Mouse (Mus musculus) adrenal gland, postnatal 14 days (tissue): ENCODE data around the gene Anp32e. TPM values are rescaled to one million over a fixed set of nuclear protein-coding genes. Genes with fewer than 3 reads are reported as not detected.
"Not testable (repeated sequence)": the region's sequence is repeated elsewhere in the genome, so short reads cannot be mapped to it uniquely, and the experiment has no call there.

Source experiments
- DNase-seq: peaks from one replicate; pipeline ENCODE4 v3.0.0; 2021; ENCODE audit warnings: mixed read lengths
- total RNA-seq: library from RNA; stranded (reverse); gene quantifications from 2 replicates; pipeline ENCODE4 v1.2.3, GENCODE M21; 2021

The Anp32e gene
- total RNA-seq, 1 experiment from 2014 or later = 94.6 TPM

DNA sequence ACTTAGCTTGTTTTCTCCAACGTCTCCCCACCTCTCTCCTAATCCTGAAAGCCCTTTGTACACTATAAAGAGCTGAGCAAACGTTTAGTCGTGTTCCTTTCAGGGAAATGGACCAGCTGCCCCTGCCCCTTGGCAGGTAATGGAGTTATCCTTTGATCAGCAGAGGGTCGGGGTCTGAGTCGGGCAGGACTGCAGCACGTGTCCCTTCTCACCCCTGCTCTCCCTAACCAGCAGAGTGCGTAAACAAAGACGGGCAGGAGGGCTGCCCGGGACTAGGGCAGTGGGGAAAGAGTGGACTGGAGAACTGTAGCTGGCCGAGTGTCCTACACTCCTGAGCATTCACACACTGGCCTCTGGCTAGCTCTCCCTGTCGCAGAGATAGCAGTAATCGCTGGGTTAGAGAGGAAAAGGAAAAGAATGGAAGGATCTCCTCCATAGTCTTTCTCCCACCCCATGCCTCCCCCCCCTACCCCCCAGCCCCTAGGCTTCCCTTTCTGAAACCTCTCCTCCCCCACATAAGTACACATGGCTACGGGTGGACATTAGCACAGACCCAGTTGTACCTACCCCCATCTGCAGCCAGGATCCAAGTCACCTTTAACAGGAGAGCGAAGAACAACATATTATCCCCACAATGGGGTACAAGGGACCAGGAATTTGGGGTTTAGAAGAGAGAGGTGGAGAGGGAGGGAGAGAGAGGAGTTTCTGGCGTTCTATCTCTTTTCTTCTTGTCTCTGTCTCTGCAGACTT lies 25.1 kb upstream of the Anp32e start:
- DNase-seq = peak; percentile 25

- no peak for DNase-seq
Measured at GRCm38 (mm10) chr3:95904568-95904967, 24.5 kb upstream of the Anp32e start, which contains the start of gene Car14. Car14 (minus strand) TSS chr3:95904691.

DNA sequence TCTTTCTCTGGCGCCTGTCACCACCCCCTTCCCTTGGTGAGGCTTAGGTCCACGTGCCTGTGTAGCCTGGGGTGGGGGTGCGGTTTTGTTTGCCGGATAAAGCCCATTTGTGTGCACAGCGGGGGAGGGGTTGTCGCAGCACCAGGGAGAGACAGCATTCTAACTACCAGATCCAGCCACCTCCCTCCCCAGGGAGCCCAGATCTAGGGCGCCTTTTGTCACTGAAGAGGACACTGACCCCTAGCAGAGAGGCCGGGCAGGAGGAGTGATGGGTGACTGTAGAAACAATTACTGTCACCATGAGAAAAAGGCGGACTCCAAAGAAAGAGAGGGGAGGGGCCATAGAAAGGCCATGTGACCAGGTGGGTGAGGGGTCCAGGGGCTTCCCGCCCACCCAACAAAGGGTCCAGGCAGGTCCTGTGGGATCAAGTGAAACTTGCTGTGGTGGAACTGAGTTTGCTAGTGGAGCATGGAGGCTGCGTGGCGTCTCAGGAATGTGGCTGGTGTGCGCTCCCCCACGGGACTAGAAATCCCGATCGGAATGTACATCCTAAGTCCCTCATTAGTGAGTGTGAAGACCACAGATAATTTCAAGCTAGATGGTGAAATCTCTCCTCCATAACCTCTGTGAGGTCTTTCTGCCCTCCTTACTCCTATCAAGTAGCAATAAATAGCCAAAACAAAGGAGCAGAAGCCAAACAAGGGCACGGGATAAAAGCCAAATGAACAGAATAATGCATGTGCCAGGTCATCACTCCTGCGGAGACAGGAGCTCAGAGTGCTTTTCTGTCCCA lies 23.7 kb upstream of the Anp32e start:
- peak; percentile 47 for DNase-seq

GRCm38 (mm10) chr3:95905940-95906492 lies 23.0 kb upstream of the Anp32e start:
- peak; percentile 73 for DNase-seq

DNA sequence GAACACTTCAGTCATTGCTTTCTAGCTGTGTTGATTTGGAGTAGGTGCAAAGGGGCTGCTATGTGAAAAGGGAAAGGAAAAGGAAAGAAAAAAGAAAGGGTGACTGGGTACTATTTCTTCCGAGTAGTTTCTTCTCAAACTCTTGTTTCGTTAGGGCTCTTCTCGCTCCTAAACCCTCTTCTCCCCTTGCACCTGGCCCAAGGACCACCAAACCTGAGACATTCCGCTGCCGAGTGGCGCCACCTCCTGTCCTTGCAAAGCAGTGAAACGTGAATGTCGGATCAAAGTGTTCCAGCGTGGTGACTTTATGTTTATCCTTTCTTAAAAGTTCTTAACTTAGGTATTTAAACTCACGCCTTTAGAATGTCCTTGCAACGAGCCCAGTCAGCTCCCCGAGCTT lies 22.2 kb upstream of the Anp32e start:
- DNase-seq = peak; percentile 66

DNA sequence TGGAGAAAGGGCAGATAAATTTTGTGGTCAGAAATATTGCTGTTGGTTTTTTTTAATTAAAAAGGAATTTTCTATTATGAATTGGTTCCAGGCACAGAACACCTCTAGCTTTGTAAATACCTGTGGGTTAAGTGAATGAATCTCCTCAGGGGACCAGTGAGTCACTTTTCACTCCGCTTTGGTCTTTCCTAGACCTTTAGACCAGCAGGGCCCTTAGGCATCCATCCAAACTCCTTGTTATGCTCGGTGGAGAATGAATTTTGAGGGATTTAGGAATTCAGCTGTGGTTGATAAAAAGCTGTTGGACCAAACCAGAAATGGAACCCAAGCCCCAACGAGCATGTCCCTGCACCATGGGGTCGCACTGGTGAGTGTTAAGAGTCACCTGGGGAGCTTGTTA lies 21.4 kb upstream of the Anp32e start:
- DNase-seq = no peak

DNA sequence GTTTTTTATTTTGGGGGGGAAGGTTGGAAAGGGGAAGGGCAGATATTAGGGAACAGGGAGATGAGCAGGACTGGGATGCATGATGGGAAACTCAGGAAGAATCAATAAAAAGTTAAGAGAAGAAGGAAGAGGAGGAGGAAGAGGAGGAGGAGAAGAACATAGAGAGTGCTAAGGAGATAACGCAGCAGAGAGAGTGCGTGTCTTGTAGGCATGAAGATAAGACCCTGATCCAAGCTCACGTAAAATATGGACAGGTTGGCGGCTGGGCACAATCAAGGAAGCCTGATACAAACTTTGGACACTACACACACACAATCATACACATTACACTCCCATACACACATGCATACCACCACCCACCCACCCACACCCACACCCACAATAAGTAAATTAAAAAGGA lies 14.3 kb upstream of the Anp32e start:
- DNase-seq = no peak

DNA sequence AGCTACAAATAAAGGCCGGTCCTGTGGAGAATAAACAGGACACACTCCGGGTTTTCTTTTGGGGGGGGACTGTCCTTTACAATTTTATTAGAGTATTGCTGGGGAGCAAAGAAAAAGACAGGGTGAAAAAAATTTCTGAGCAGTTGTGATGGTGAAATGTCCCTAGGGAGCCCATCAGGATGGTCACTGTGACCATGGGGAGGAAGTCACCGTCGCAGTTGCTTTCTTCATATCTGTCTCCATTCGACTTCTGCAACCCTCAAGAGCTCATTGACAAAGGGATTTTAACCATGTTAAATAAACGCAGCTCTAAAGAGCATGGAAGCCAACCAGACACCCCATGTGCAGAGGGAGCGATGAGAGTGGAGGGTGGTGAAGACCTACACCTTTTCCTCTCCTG lies 12.3 kb upstream of the Anp32e start:
- no peak for DNase-seq

- DNase-seq = not testable (repeated sequence)
Measured at GRCm38 (mm10) chr3:95920532-95920931, 8.5 kb upstream of the Anp32e start.

- not testable (repeated sequence) for DNase-seq
Measured at GRCm38 (mm10) chr3:95923429-95923828, 5.6 kb upstream of the Anp32e start.

DNA sequence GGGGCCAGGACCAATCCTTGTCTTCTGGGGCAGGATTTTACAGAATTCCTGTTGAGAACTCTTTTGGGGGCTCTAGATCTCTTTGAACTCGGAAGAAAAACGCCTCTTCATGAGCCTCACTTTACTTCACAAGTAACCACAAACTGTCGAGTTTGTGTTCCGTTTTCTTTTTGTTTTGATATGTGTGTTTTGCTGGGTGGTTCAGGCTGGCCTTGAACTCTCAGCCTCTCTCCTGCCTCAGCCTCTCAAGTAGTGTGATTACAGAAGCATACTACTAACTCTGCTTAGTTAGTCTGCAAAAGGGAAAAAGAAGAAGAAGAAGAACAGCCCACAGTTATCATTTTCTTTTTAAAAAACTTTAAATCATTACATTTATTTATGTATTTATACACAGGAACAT lies 4.9 kb upstream of the Anp32e start:
- DNase-seq = no peak

GRCm38 (mm10) chr3:95925087-95925486 lies 4.0 kb upstream of the Anp32e start:
- DNase-seq = no peak

- DNase-seq = no peak
Measured at GRCm38 (mm10) chr3:95928261-95928657, 787 bp upstream of the Anp32e start.

GRCm38 (mm10) chr3:95929581-95930470 lies 780 bp downstream of the Anp32e start:
- DNase-seq = peak; percentile 84

DNA sequence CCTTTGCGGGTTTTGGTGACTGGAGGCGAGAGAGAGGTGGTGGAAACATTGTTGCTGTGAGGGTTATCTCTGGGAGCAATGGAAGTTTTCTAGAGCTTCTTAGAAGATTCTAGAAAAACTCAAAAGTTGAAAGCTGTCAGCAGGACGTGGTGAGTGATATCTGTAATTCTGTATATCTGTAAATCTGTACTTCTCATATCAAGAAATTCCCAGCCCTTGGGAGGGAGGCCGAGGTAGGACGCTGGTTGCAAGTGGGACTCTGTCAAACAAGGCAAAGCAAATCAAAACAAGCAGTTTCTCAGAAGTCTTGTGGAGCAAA lies 1.4 kb downstream of the Anp32e start:
- DNase-seq = no peak

DNA sequence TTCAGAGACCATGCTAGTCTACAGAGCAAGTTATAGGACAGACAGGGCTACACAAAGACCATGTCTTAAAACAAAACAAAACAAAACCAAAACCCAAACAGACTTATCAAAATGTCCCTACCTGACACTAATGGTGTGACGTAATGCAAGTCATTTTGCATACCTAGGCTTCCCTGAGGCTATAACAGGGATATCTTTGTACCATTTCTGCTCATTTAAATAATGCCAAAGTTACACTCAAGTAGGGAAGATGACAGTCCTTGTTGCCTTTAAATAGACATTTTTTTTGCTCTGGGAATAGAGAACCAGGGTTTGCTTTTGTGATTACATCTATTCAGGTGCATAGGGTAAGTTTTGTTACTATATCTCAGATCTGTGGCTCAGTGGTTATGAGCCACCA lies 2.4 kb downstream of the Anp32e start:
- DNase-seq = no peak

DNA sequence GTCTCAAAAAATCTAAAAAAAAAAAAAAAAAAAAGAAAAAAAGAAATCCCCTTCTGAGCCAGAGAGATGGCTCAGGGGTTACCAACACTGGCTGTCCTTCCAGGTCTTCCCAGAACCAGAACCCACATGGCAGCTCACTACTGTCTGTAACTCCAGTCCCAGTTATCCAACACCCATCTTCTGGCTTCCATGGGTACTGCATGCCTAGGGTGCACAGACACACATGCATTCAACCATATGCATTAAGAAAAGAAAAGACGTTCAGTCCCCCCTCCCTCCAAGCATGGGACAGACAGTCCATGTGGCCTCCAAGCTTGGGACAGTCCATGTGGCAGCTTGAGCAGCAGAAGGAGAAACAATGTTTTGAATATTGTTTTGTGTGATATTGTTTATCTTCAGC lies 3.1 kb downstream of the Anp32e start:
- DNase-seq = no peak

- no peak for DNase-seq
Measured at GRCm38 (mm10) chr3:95932566-95932965, 3.5 kb downstream of the Anp32e start.

- DNase-seq = no peak
Measured at GRCm38 (mm10) chr3:95933111-95933750, 4.2 kb downstream of the Anp32e start.

- no peak for DNase-seq
Measured at GRCm38 (mm10) chr3:95934448-95934847, 5.4 kb downstream of the Anp32e start.

- DNase-seq = peak; percentile 54
Measured at GRCm38 (mm10) chr3:95938217-95938616, 9.2 kb downstream of the Anp32e start.

GRCm38 (mm10) chr3:95938835-95939234 lies 9.8 kb downstream of the Anp32e start:
- DNase-seq = peak; percentile 52
